Mouse (Mus musculus): Measurements from ENCODE around the gene Kcnmb4. TPM values are rescaled to one million over a fixed set of nuclear protein-coding genes. Genes with fewer than 3 reads are reported as not detected.

Kcnmb4 gene
- total RNA-seq, 2 experiments from 2014 or later: 0.69 to 1.1 TPM

Other genes starting within 250 kb of the Kcnmb4 start
- gene Ptprb, start 198.4 kb downstream of the Kcnmb4 start, total RNA-seq (2021): 100 to 1,000 TPM in 1 of 2 experiments, 10 to 100 TPM in 1; 99.2 to 103 TPM
- gene Cnot2, start 107.6 kb upstream of the Kcnmb4 start, total RNA-seq (2021): 10 to 100 TPM; 49.1 to 51.7 TPM